Mouse (Mus musculus): ENCODE results near the gene Cpox.

The Cpox gene

GRCm38 (mm10) chr16:58700816-58701424 is 30.8 kb downstream of the Cpox start:
- no peak for DNase-seq (ENCODE audit: low read depth, low spot score)

- no peak for DNase-seq (ENCODE audit: low read depth, low spot score)
Observed at GRCm38 (mm10) chr16:58701779-58702178, 31.7 kb downstream of the Cpox start.

- no peak for DNase-seq (ENCODE audit: low read depth, low spot score)
Observed at GRCm38 (mm10) chr16:58702329-58702932, 32.3 kb downstream of the Cpox start.

DNA sequence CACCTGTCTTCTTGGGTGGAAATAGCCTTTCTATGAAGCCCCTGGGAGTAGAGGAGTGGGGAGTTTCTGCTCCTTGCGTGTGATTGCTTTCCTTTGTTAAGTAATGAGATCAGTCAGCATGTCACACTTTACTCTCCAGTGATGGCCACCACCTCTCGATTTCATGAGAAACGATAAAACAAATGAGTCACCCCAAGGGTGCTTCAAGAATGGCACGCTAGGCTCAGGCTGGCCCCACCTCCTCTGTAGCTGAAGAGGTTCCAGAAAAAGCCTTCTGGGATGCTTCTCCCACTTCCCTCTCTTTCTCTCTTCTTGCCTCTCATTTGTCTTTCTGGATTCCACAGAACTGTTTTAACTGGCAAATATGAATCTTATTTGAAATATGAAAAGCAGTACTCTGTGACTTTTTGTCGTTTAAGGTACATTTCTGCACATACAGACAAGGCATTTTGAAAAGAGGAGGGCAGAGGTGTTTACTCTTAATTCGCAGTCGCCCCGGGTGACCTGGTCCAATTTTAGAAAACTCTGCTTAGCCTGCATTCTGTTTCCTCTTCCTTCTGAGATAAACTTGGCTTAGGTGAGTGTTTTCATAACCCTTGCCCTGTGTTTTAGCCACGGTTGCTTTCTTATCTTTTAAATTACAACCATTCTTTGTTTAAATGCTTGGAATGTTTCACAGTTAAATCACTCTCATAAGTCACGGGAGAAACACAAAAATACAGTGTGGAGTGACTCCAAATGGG is 33.5 kb downstream of the Cpox start:
- no peak for DNase-seq (ENCODE audit: low read depth, low spot score)

DNA sequence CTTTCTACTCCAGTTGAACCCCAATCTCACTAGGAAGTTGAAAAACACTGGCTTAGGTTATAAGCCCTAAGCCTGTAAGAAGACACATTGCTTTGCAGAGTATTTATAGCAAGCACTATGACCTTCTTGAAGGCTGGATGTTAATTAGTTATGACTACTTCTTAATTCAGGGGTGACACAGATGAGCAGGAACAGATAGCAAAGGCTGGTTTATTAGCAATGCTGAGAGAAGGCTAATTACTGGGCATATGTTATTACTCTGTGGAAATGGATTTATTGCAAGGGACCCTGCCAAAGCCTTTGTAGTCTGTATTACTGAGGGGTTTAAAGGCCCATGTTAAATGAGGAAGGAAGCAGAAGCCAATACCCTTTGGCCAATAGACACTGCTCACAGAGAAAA is 34.9 kb downstream of the Cpox start:
- no peak for DNase-seq (ENCODE audit: low read depth, low spot score)

- DNase-seq (ENCODE audit: low read depth, low spot score), result no peak
Observed at GRCm38 (mm10) chr16:58707276-58707905, 37.3 kb downstream of the Cpox start.

DNA sequence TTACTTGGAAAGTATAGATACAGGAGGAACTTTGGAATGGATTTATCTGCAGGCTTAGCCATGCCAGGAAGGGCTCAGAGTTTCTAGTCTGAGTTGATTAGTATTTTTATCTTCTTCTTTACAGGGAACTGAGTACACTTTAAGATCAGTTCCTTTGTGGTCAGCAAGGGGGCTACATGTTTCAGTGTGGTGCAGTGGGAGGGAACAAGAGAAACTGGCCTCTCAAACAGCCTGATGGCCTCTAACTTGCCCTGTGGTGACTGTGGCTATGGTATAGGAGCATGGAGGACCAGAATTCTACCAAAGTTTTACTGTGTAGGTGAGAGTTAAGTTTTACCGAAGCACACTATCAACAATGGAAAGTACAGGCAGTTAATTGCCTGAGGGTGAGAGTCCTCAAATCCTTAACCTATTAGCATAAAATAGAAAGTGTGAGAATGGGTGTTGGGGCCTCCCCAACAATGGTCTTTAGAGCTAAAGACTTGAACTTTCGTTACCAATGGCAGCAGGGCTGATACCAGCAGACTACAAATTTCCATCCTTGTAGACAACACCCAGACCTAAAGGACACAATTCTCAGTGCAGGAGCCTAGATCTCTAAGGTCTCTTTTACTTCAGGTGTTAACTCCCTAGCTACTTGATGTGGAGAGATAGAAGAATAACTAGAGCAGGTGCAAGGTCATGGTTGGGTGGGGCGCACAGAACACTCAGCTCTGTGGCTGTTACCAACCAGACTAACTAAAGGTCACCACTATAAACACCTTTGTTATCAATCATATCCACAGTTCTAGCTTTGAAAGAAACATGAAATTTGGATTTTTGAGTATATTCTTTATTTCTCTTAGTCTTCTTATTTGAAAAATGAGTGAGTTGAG is 38.7 kb downstream of the Cpox start:
- DNase-seq (ENCODE audit: low read depth, low spot score), result no peak

DNA sequence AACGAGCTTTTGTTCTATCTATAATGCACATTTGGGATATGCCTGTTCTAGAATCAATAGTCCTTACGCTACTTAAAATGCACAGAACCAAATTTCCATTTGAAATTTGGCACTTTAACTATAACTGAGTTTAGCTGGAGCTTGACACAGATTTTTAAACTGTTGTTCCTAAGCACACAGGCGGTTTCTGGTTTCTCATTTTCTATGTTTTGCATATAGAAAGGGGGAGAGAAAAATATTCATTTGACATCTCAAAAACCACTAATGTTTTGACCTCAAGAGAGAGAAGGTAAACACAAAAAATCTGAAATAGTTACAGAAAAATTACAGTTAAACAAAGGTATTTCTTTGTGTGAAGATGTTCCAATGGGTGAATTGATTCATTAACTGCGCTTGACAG is 39.4 kb downstream of the Cpox start:
- DNase-seq (ENCODE audit: low read depth, low spot score), result no peak

DNA sequence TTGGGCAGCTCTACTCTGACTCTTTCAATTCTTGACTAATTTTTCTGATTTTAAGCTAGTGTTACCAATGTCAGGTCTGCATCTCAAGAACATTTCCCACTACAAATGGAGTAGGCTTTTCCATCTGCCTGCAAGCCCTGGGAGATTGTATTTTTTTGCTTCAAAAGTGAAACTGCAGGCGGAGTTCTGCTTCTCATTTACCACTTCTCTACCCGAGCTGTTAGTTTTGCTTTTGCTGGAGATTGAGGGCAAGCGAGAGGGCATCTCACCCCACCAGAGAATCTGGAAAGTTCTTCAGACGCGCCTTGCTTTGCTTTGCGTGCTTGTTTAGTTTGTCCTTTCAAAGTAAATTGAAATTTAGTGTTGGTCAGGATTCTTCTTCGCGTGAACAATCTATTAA is 42.1 kb downstream of the Cpox start:
- DNase-seq (ENCODE audit: low read depth, low spot score), result no peak

- no peak for DNase-seq (ENCODE audit: low read depth, low spot score)
Observed at GRCm38 (mm10) chr16:58713128-58713527, 43.0 kb downstream of the Cpox start.

- no peak for DNase-seq (ENCODE audit: low read depth, low spot score)
Observed at GRCm38 (mm10) chr16:58715018-58715417, 44.9 kb downstream of the Cpox start.

DNA sequence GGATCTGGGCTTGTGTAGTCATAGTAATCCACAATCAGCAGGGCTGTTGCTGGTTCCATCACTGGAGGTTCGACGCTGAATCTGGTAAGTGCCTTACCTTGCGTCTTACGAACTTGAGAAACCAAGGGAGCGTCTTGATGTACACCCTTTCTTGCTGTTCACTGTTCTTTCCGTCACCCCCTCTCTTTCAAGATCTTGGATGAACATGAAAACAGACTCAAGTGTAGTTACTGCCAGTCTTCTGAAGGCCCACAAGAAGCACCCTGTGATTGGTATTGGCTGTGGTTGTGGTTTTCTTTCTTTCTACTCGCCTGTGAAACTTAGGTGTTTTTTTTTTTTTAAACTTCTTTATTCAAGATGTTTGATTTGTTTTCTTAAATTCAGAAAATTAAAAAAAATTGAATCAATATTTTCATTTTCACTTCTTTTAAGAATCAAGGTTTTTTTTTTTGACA is 48.6 kb downstream of the Cpox start, which contains the start of gene Gpr15:
TSS of gene Gpr15 (minus strand) at position 405 of the 455 bp plus-strand sequence.
- DNase-seq (ENCODE audit: low read depth, low spot score), result no peak

GRCm38 (mm10) chr16:58722292-58722691 is 52.2 kb downstream of the Cpox start:
- no peak for DNase-seq (ENCODE audit: low read depth, low spot score)

- DNase-seq (ENCODE audit: low read depth, low spot score), result no peak
Observed at GRCm38 (mm10) chr16:58726680-58727476, 56.8 kb downstream of the Cpox start.

GRCm38 (mm10) chr16:58727477-58728131 is 57.5 kb downstream of the Cpox start, which contains the start of gene Cldnd1:
Cldnd1 (plus strand) TSS chr16:58727910.
- peak; percentile 98 for DNase-seq (ENCODE audit: low read depth, low spot score)

DNA sequence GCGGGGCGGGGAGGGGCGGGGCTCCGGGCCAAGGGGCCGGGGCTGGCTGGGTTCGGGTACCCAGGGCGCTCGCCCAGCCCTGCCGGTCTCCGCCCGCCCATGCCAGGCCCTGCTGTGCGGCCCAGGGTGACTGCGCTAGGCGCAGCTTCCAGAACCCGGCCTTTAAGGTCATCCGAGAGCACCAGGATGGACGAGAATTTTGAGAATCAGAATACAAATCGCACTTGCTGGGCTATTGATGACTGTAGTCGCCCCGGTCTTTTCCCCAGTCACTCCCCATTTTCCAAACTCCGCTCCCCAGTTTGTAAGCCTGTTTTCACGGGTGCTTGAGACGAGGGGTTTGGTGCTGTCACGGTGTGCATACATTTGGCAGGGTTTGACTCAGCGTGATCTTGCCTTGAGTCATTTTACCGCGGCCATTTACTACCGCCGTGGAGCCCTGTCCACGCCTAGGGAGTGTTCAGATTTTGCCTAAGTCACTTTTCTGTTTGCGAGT is 58.1 kb downstream of the Cpox start:
- DNase-seq (ENCODE audit: low read depth, low spot score), result peak; percentile 33

DNA sequence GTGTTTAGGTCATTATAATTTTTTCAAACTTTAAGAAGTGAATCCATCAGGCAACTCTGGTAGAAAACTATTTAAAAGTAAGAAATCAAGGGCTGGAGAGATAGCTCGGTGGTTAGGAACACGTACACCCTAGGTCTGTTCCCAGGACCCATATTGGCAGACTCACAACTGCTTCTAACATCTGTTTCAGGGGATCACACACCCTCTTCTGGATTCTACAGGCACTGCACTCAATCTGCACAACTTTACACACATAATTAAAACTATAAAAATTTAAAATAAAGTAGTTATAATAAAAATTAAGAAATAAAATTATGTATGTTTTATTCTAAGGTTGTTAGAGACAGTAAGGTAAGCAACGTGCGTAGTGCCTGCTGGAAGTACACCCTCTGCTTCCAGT is 68.1 kb downstream of the Cpox start:
- peak; percentile 18 for DNase-seq (ENCODE audit: low read depth, low spot score)

- peak; percentile 9 for DNase-seq (ENCODE audit: low read depth, low spot score)
Observed at GRCm38 (mm10) chr16:58738800-58739199, 68.7 kb downstream of the Cpox start.

GRCm38 (mm10) chr16:58740751-58741150 is 70.7 kb downstream of the Cpox start:
- no peak for DNase-seq (ENCODE audit: low read depth, low spot score)

GRCm38 (mm10) chr16:58746715-58747114 is 76.6 kb downstream of the Cpox start:
- DNase-seq (ENCODE audit: low read depth, low spot score), result no peak

All from R1 (cell line).